Mouse (Mus musculus): ENCODE measurements around the gene Jtb.
"Not testable (repeated sequence)": the region's sequence is repeated elsewhere in the genome, so short reads cannot be mapped to it uniquely, and the experiment has no call there.

Jtb gene

DNA sequence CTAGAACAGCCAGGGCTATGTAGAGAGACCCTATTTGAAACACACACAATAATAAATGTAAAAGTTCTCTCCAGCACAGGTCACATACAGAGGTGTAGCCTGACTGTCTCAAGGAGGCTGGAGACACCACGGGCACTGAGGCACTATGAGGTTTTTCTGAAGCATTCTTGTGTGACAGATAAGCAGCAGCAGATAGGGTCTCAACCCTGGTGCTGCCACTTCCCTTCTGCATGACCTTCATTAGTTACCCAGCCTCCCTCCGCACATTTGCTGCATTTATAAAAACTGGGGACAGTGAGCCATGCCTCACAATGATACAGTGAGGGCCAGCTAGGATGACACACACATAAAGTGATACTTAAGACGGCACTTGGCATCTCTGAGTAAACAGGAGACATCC lies 8.5 kb upstream of the Jtb start:
- DNase-seq (ENCODE audit: low spot score in 2 of 2), result no peak

DNA sequence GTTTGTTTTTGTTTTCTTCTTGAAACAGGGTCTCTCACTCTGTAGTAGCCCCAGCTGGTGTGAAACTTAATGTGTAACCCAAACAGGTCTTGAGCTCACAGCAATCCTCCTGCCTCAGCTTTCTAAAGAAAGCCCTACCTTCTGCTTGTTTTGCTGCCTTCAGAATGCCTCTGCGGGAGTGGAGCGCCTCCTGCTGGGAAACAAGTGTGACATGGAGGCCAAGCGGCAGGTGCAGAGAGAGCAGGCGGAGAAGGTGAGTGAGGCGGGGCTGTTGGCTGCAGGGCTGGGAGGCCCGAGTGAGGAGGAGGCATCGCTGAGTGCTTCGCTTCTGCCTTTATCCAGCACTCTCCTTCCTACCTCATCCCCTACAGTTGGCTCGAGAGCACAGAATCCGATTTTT lies 7.1 kb upstream of the Jtb start:
- DNase-seq (ENCODE audit: low spot score in 2 of 2), result no peak

DNA sequence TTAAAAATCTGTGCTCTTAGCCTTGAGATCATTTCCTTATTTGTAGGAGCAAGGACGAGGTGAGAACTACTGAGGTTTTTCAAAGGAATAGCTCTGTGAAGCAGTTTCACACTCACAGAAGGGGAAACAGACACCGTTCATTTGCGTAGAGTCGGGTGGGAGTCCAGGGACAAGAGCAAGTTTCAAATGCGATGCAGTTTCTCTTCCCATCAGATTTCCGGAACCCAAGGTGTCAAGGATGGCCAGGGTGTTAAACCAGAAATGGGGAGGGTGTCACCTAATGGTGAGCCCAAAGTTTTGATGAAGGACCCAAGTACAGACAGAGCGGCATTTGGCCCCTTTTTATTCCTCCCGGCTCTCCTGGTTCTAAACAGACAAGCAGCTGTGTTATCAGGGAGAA lies 322 bp upstream of the Jtb start:
- DNase-seq (ENCODE audit: low spot score in 2 of 2), result no peak

DNA sequence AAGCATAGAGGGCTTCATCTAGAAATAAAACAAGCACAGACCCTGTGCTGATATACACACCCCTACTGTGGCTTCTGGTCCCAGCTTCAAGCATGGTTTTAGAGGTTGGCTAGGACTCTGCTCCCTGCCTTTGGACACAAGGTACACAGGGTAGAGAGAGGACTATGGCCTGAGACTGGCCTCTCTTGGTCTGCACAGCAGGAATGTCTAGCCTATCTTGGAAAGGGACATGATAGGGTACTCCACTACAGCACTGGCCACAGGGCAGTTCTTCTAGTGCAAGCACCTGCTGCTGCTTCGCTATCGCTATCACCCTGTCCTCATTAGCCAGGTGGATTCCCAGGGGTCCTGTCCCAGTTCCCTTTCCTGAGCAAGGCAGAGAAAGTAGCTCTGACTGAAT lies 9.9 kb downstream of the Jtb start:
- no peak for DNase-seq (ENCODE audit: low spot score in 2 of 2)

DNA sequence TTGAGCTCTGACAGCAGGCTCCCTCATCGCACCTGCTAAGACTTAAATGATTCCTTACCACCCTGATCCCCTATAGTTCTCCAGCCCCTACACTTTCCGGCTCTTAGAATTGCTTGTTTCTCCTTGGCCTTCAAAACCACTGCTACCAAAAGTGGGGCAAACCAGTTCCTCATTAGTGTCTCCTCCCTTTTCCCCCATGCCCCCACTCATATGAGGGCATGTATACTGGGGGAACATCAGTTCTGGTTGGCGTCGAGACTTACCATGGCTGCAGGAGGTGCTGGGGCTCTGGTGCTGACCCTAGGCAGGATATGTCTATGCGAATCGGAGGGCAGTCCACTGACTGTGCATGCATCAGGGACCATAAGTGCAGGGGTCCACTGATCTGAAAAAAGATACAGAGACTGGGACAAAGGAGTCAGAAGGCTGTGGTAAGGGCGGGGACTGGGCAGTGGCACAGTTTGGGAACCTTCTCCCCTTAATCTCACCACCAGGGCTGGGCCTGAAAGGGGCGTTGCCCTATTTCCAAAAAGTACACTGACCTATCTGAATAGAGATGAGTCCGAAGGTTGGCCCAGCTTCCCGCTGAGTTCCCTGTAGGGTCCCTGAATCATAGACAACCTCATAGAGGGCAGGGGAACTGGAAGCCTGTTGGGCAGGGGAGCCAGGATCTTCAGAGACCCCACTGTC lies 10.4 kb downstream of the Jtb start:
- no peak for DNase-seq (ENCODE audit: low spot score in 2 of 2)

DNA sequence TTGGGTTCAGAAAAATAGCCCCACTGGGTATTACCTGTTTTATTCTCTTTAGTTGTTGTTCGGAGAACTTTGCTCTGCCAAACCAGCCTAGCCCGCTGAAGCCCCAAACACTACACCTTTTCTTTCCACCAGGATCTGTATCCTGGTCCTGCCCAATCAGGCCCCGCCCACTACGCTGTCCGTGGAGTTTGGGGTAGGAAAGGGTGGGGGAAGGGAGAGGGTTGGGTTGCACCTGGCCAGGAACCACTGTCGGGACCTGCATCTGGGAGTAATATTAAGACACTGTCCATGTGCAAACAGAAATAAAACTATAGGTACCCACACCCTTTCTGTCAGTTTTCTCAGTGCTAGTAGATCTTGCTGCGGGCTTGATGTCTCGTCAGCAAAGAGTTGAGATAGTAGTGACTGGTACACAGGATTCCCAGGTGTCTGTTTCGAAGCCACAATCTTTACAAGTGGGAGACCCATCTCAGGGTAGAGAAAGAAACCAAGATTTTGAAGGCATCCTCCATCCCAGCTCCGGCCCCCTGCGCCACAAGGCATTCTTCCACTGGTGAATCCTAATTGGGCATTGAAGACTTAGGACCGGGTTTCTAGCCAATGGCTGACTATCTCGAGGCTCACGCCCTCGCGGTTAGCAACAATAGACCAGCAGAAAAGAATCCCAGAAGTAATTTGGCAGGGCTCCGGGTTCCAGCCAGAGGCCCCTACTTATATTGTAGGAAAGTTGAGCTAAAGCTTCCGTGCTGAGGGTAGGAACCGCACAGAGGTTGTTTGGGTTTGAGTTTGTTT lies 11.8 kb downstream of the Jtb start, which contains the start of gene Creb3l4:
TSS of gene Creb3l4 (minus strand) at position 529 of the 792 bp plus-strand sequence.
- no peak for DNase-seq (ENCODE audit: low spot score in 2 of 2)

- DNase-seq (ENCODE audit: low spot score in 2 of 2), result no peak
These were observed 14.0 kb downstream of the Jtb start for GRCm38 (mm10) chr3:90245406-90245805.

DNA sequence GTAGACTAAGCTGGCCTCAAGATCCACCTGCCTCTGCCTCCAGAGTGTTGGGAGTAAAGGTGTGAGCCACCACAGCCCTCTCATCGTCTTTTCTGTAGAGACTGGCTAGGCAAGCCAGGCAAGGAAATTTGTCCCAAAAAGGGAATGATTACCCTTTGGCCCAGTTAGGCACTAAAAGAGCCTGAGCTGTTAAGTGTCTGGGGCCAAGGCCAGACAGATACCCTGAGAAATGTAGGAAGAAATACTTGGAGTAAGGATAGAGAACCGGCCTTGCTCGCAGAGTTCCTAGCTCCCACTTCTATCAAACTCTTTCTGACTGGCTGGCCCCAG lies 16.2 kb downstream of the Jtb start:
- peak in 1 of 2 experiments; percentile 18 for DNase-seq (ENCODE audit: low spot score in 2 of 2)

DNA sequence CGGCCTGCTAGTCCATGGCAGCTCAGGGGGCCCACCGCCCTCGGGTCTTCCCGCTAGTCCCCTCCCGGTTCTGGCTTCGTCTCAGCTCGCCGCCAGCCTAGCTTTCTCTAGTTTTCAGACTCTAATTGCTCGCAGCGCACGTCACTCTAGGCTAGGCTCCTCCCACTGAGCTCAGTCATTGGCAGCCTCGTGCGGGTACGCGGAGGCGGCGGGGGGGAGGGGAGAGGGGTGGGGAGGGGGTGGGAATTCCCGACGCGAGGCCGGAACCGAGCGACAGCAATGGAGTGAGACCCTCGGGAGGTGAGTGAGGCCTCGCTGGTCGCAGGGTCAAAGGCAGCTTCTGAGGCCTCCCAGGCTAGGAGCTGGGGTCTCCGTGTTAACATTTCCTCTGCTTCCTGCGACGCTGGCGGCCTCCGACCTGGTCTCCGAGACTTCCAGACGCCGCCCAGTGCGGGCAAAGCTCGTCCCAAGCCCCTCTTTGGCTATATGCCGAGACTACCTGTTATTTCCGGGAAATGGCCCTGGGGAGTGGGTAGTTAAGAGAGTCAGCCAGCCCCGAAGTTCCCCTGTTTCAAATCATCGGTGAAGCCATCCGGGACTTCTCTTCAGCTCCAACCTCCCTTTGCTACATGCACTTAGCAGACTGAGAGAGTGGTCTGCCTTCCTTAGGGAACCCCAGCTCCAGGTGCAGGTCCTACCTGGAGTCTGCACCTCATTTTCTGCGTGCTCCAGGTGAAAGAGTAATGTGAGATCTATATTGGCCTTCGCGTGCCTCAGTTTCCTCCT lies 16.8 kb downstream of the Jtb start, which contains the start of gene Slc39a1:
TSS of gene Slc39a1 (plus strand) at position 213 of the 786 bp plus-strand sequence.
- DNase-seq (ENCODE audit: low spot score in 2 of 2), result peak; percentile 89 to 90

DNA sequence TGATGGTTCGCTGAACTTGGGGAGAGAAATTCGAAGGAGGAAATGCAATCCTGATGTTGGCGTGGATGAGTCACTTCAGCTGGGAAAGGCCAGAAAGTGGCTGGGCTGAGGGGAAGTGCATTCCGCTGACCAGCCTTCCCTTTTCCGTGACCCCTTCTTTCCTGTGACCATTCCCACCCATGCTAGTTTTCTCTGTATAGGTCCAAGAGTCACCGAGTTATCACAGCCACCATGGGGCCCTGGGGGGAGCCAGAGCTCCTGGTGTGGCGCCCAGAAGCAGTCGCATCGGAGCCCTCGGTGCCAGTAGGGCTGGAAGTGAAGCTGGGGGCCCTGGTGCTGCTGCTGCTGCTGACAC lies 17.3 kb downstream of the Jtb start:
- peak; percentile 22 to 23 for DNase-seq (ENCODE audit: low spot score in 2 of 2)

DNA sequence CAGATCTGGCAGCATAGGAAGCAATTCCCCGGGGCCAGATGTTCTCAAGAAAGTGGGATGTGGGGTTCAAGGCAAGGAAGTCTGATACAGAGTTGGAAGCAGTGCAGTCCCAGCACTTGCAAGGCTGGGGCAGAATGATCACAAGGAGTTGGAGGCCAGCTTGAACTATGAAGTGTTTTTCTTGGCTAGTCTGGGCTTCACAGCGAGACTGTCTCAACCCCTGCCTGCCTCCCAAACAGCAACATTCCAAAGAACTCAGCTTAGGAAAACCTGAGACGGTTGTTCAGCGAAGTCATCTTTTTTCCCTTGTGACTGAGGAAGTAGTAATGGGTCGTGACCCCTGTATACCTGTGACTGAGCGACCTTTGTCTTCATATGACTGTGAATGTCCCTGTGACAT lies 19.4 kb downstream of the Jtb start:
- DNase-seq (ENCODE audit: low spot score in 2 of 2), result no peak

GRCm38 (mm10) chr3:90251731-90252226 lies 20.4 kb downstream of the Jtb start:
- not testable (repeated sequence) for DNase-seq (ENCODE audit: low spot score in 2 of 2)

DNA sequence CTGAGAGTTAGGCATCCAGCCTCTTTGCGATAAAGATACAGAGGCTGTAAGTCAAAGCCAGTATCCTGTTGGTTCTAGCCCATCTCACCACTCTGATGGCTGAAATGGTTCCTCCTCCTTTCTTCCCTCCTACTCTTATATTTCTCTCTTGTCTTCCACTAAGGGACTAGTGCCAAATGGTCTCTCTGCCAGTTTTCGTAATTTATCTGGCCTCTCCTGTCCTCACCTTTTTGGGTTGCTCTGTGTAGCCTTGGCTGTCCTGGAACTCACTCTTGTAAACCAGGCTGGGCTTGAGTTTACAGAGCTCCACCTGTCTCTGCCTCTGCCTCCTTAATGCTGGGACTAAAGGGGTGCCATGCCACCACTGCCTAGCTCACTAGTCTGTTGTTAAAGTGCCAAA lies 21.3 kb downstream of the Jtb start:
- not testable (repeated sequence) for DNase-seq (ENCODE audit: low spot score in 2 of 2)

- not testable (repeated sequence) for DNase-seq (ENCODE audit: low spot score in 2 of 2)
These were observed 21.8 kb downstream of the Jtb start for GRCm38 (mm10) chr3:90253174-90253573.

DNA sequence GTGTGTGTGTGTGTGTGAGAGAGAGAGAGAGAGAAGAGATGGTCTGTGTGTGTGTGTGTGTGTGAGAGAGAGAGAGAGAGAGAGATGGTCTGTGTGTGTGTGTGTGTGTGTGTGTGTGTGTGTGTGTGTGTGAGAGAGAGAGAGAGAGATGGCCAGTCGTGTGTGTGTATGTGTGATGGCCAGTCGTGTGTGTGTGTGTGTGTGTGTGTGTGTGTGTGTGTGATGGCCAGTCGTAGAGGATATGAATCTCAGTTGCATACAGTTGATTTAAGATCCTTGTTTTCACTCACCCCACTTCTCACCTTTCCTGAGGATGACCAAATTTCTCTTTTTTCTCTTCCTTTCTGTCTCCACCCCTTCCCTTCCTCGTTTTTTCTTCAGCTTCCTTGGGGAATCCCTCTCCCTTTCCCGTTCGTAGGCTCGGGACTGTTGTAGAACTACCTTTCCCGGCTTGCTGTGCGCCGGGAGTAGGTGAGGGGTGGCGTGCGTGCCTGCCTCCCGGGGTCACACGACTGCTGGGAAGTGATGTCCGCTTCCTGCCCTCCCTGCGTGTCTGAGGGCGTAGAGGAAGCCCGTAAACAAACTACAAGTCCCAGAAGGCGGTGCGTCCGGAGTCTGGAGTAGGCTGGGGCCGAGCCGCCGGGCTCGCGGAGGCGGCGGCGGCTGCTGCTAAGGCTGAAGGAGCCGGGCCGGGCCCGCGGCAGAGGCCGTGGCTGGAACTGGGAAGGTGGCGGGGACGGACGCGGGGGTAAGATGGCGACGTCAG lies 22.4 kb downstream of the Jtb start, which contains the start of gene Crtc2:
TSS of gene Crtc2 (plus strand) at position 511 of the 766 bp plus-strand sequence.
- DNase-seq (ENCODE audit: low spot score in 2 of 2), result peak; percentile 88 to 89

- peak in 1 of 2 experiments; percentile 22 for DNase-seq (ENCODE audit: low spot score in 2 of 2)
These were observed 23.2 kb downstream of the Jtb start for GRCm38 (mm10) chr3:90254419-90255193.

- no peak for DNase-seq (ENCODE audit: low spot score in 2 of 2)
These were observed 23.8 kb downstream of the Jtb start for GRCm38 (mm10) chr3:90255194-90255565.

- DNase-seq (ENCODE audit: low spot score in 2 of 2), result no peak
These were observed 24.5 kb downstream of the Jtb start for GRCm38 (mm10) chr3:90255784-90256353.

DNA sequence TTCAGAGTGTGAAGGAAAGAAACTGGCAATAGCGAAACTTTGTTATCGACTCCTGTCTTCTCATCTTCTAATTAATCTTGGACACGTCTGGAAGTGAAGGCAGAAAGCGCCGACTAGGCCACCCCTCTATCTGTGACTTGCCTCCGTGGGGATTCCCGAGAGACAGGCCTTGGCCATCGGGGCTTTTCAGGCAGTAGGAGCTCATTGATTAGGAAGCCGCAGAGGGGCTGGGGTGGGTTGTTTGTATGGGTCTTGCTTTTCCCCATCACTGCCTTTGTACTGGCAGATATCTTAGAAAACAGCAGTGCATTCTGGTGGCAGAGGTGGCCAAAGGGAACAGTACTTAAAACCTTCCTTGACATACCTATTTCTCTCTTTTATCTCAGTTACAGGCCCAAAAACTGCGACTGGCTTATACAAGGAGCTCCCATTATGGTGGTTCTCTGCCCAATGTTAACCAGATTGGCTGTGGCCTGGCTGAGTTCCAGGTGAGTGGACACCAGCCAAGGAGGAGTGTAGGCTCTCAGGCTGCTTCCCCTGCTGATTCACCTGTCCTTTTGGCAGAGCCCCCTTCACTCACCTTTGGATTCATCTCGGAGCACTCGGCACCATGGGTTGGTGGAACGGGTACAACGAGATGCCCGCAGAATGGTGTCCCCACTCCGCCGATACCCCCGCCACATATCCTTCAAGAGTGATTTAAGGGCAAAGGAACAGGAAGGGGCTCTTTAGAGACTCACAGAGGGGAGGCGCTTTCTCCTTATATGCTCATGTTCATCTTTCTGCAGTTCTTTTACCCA lies 25.5 kb downstream of the Jtb start:
- no peak for DNase-seq (ENCODE audit: low spot score in 2 of 2)

- no peak for DNase-seq (ENCODE audit: low spot score in 2 of 2)
These were observed 27.1 kb downstream of the Jtb start for GRCm38 (mm10) chr3:90258521-90258920.
